Mouse (Mus musculus) adrenal gland, adult (tissue): ENCODE data around the gene Dscam.
A peak's percentile ranks its signal among the peaks of the same experiment; 100 is the strongest.

Experiments
- DNase-seq, 2 experiments: peaks; one replicate each; pipeline ENCODE4 v3.0.0; 2022 to 2023; ENCODE audit warnings: low spot score in 1 of 2; ENCODE audit not compliant: inconsistent age in 2 of 2

The Dscam gene

GRCm38 (mm10) chr16:96673191-96673847, 497.2 kb downstream of the Dscam start:
- DNase-seq = no peak

DNA sequence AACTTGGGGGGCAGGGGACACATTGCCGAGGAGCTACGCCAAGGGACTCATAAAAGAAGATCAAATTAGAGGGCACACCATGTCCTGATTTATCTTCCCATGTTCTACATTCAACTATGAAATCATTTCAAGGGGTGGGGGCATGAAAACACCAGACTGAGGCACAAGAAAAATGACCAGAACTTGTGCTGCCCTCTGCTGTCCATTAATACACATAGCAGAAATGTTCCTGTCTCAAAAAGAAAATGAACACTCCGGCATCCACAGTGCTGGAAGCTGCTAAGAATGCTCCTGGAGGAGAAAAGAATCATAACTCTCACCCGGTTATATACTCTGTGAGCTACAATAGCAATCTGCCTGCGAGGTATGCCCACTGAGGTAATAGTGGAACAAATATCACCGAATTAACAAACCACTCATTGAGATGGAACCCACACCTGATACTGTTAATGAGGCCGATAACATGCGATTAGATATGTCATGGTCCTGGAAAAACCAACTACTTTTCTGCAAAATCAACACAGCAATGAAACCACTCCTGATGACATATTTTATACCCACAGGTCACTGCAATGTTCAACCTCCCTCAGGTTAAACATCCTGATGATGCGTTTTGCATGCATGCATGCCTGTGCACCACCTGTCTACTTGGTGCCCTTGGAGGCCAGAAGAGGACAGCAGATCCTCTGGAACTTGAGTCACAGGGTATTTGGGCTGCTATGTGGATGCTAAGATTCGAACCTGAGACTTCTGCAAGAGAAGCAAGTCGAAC, 498.8 kb downstream of the Dscam start:
- DNase-seq = peak; percentile 9 to 65

GRCm38 (mm10) chr16:96669706-96670105, 500.8 kb downstream of the Dscam start:
- no peak for DNase-seq

- DNase-seq = no peak
Measured at GRCm38 (mm10) chr16:96668478-96668877, 502.1 kb downstream of the Dscam start.

GRCm38 (mm10) chr16:96661073-96661472, 509.5 kb downstream of the Dscam start:
- no peak for DNase-seq

DNA sequence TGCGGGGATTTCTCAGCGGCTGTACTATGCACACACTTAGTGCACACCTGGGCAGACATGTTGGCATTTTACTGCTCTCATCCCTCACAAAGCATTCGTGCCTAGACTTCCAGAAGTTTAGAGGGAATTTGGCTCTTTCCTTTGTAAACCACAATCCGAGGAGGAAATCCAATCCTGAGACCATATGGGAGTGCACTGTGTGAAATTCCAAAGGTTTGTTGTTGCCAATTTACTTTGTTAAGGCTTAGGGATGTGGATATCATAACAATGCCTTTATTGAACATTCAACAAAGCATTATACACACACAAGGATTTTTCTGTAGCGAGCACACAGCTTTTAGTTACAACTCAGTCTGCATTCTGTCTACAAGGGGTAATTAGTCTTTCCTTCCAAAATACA, 511.3 kb downstream of the Dscam start:
- DNase-seq = no peak

GRCm38 (mm10) chr16:96655548-96655947, 515.0 kb downstream of the Dscam start:
- no peak for DNase-seq

DNA sequence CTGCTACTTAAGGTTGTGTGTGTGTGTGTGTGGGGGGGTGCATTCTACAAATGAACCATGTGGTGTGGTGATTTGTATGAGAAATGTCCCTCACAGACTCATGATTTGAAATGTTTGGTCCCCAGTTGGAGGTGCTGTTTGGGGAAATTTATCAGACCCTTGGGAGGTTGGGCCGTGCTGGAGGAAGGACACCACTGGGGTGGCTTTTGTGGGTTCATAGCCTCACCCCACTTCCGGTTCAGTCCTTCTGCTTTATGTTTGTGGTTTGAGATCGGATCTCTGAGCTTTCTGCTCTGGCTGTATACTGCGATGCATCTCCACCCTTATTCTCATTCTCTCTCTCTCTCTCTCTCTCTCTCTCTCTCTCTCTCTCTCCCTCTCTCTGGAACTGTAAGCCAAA, 516.5 kb downstream of the Dscam start:
- no peak for DNase-seq

DNA sequence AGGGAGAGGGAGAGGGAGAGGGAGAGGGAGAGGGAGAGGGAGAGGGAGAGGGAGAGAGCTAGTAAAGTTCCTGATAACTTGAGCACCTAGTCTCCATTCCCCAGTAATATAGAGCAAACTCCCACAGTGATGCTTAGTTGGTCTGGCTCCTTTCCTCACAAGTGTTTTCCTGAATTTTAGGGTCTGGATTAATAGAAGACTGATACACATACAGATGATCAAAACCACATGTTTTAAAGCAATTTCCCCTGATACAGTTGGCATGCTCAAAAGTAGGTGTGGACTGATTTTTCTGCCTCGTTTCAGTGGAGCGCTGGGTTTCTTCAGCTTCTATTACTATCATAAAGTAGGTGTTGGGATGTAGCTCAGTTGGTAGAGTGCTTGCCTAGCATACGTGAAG, 519.1 kb downstream of the Dscam start:
- no peak for DNase-seq

- DNase-seq = no peak
Measured at GRCm38 (mm10) chr16:96640101-96640500, 530.5 kb downstream of the Dscam start.

DNA sequence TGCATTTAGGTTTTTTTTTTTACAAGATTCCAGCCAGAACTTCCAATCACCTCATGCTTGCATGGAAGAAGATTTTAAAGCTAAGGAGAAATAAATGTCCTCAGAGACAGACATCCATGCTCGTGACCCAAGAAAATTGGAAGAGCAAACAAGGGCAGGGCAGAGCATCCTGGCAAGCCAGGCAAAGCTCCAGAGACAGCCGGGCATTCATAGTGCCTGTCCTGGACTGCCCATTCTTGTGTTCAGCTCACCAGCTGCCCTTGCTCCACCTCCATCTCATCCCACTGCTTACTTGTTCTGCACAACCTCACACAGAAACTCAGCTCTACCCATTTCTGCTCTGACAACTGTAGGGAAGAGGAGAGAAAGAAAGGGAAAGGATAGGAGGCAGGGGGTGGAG, 534.6 kb downstream of the Dscam start:
- DNase-seq = no peak

- DNase-seq = no peak
Measured at GRCm38 (mm10) chr16:96634791-96635143, 535.8 kb downstream of the Dscam start.

DNA sequence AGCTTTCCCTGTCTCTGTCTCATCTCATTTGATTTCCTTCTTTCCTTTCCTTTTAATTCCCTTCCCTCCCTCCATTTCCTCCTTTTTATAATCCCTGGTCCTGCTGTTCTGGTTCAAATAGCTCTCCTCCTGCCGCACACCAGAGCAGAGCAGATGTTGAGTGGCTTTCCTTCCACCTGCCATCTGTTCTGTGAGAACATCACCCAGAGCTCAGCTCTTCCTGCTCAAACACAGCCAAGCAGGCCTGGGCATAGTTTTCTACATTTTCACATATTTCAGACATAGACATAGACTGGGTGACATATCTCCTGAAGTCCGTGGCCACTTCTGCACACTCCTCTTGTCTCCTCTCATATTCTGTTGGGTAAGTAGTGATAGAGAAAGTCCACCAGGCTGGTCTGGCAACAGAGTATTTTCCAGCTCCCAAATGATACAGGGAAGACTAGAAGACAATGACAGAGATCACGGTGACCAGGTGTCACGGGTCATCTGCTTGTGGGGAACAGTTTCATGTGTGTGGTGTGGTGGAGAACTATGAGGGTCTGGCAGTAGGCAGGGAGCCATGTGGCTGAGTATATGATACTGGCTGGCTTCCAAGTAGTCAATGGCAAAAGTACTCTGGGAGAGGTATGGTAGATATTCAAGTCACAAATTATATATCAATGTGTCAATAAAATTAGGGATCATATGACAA, 536.3 kb downstream of the Dscam start:
- no peak for DNase-seq

GRCm38 (mm10) chr16:96630241-96630640, 540.3 kb downstream of the Dscam start:
- no peak for DNase-seq

- no peak for DNase-seq
Measured at GRCm38 (mm10) chr16:96629623-96630022, 540.9 kb downstream of the Dscam start.

DNA sequence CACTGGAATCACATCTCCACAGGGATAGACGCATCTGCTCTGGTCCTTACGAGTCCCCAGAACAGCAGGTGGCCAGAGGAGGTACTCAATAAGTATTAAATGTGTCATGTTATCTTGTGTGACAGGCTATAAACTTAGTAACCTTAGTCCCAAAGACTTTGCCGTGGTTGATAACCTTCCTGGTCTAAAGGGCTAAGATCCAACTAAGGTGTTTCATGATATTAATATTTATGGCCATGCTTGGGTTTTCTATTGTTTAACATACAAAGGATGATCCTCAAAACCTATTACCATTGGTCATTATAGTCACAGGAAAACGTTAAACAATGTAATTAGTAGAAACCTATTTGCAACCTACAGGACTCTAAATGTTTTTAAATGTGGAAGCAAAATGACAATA, 545.1 kb downstream of the Dscam start:
- DNase-seq = no peak

- DNase-seq = no peak
Measured at GRCm38 (mm10) chr16:96624570-96625411, 545.8 kb downstream of the Dscam start.

DNA sequence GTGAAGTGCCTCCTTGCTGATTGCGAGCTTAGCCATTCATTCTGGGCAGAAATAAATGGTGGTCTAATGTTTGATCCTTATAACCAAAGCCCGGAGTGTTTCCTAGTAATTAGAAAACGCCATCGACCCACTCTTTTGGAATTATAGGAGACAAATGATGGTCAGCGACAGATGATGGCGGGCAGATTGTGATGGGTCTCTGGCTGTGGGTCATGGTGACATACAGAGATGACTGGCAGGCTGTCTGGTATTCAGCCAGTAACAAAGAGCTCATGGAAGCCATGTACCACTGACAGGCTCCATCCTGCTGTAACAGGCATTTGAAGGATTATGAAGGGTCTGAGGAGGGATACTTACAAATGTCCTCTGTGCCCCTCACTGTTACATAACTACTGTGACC, 549.7 kb downstream of the Dscam start:
- DNase-seq = no peak

DNA sequence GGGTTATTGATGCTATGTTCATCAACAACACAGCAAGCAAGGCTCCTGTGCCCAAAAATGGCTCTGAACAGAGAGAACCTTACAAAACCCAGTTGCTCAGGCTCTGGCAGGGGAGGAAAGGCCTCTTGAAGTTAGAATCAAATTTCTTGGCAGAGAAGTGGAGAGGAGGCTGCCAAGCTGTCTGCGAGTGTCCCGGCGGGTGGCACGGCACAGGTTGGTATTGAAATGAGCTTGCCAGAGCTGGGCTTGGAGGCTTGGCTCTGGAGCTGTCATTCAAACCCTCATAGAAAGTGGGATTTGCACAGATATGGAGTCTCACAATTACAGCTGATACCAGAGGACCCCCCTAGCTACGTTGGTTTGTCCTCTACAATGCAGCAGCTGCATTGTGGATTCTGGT, 550.1 kb downstream of the Dscam start:
- DNase-seq = no peak

GRCm38 (mm10) chr16:96617772-96618171, 552.8 kb downstream of the Dscam start:
- DNase-seq = no peak

- no peak for DNase-seq
Measured at GRCm38 (mm10) chr16:96613275-96613674, 557.3 kb downstream of the Dscam start.
